In genomic region chr12:76385342-76385741, GRCm38 (mm10) we compare ENCODE assay signal across 25 mouse cellular contexts. TPM values are rescaled to one million over a fixed set of nuclear protein-coding genes. Genes with fewer than 3 reads are reported as not detected.
A peak's percentile ranks its signal among the peaks of the same experiment; 100 is the strongest.
DNase-seq lines count a peak whose midpoint lies in the region; ATAC-seq and TF ChIP-seq lines count a peak whose summit lies in the region.
"Had no signal": no experiment of that assay in that cellular context is flagged by ENCODE, and none has a peak within 500 bp of the region (broad histone marks: within the 10 kb centered on the region; RNA-seq: fewer than 3 reads in every experiment).

No protein-coding gene starts in this region.

- no peak overlapping the region for H3K9ac ChIP-seq in lung, embryonic 14.5 days
- no peak overlapping the region for H3K9ac ChIP-seq in lung, postnatal 0 days (replicated peaks; ENCODE audit: low read depth)
- H3K9ac ChIP-seq: forebrain, postnatal 0 days; heart, embryonic 13.5 days; hindbrain, embryonic 12.5 days; hindbrain, embryonic 15.5 days had no signal

- H3K27ac ChIP-seq in lung, embryonic 14.5 days (ENCODE audit: low read depth), result no peak overlapping the region
- no peak overlapping the region for H3K27ac ChIP-seq in lung, postnatal 0 days (ENCODE audit: low read length)
- H3K27ac ChIP-seq: forebrain, embryonic 10.5 days; gastrocnemius, adult 2 months; heart, adult 2 months; heart, embryonic 10.5 days; heart, embryonic 13.5 days; hindbrain, embryonic 12.5 days; hindbrain, embryonic 15.5 days had no signal

- no peaks in the 10 kb centered on the region for H3K27me3 ChIP-seq in lung, embryonic 14.5 days (ENCODE audit: insufficient read depth, low read length)
- no peaks in the 10 kb centered on the region for H3K27me3 ChIP-seq in lung, postnatal 0 days (replicated peaks; ENCODE audit: insufficient read depth, low read length)
- H3K27me3 ChIP-seq: heart, embryonic 13.5 days; hindbrain, embryonic 12.5 days; hindbrain, embryonic 15.5 days had no signal

- no peak overlapping the region for H3K4me3 ChIP-seq in lung, embryonic 14.5 days (ENCODE audit: low read depth, low read length)
- H3K4me3 ChIP-seq in lung, postnatal 0 days (ENCODE audit: low read depth, low read length), result no peak overlapping the region
- no peak overlapping the region for H3K4me3 ChIP-seq in lung, adult 2 months (replicated peaks; ENCODE audit: extremely low read depth, low read depth, low read length)
- H3K4me3 ChIP-seq: forebrain, embryonic 10.5 days; gastrocnemius, adult 2 months; heart, adult 2 months; heart, embryonic 10.5 days; heart, embryonic 13.5 days; hindbrain, embryonic 12.5 days; hindbrain, embryonic 15.5 days had no signal

- H3K4me1 ChIP-seq in lung, embryonic 14.5 days (ENCODE audit: insufficient read depth), result no peaks in the 10 kb centered on the region
- H3K4me1 ChIP-seq in lung, postnatal 0 days (ENCODE audit: insufficient read depth, low read depth, low read length), result no peaks in the 10 kb centered on the region
- H3K4me1 ChIP-seq in lung, adult 2 months (ENCODE audit: control insufficient read depth, insufficient read depth, low read length), result peaks cover 3% of the 10 kb centered on the region
- H3K4me1 ChIP-seq: forebrain, embryonic 10.5 days; hindbrain, embryonic 12.5 days; hindbrain, embryonic 15.5 days had no signal

- no peak overlapping the region for H3K4me2 ChIP-seq in lung, embryonic 14.5 days
- H3K4me2 ChIP-seq in lung, postnatal 0 days (replicated peaks; ENCODE audit: low read depth, low read length), result no peak overlapping the region
- H3K4me2 ChIP-seq: heart, embryonic 13.5 days; hindbrain, embryonic 12.5 days; hindbrain, embryonic 15.5 days had no signal

- TF ChIP-seq CTCF in lung, embryonic 14.5 days (IDR thresholded peaks at IDR 0.05; ENCODE audit: low read depth), result no peak
- 0 out of 2 replicates have a peak, but pooled peaks have one; percentile 19 for TF ChIP-seq CTCF in lung, postnatal 0 days (IDR thresholded peaks at IDR 0.05)
- no peak for TF ChIP-seq CTCF in lung, adult 2 months (IDR thresholded peaks at IDR 0.05; ENCODE audit: insufficient read depth, low read length)

- TF ChIP-seq POLR2A in lung, adult 2 months (IDR thresholded peaks at IDR 0.05; ENCODE audit: borderline replicate concordance, extremely low read depth, low read depth, low read length), result no peak

- ATAC-seq in lung, embryonic 14.5 days (ENCODE audit: insufficient read depth), result peak; percentile 56; the same call in 1 of the 2 replicates
- peak; percentile 48 for ATAC-seq in lung, postnatal 0 days
- ATAC-seq: activated CD4-positive, CD25-positive, alpha-beta regulatory T cell, adult 4 months; CD4-positive, CD25-positive, alpha-beta regulatory T cell, adult 4 months; forebrain, embryonic 14.5 days; forebrain, postnatal 0 days had no signal

- H3K36me3 ChIP-seq in lung, embryonic 14.5 days (ENCODE audit: insufficient read depth), result peaks cover 29% of the 10 kb centered on the region
- H3K36me3 ChIP-seq in lung, postnatal 0 days (ENCODE audit: insufficient read depth, low read length), result peaks cover 9% of the 10 kb centered on the region
- H3K36me3 ChIP-seq: hindbrain, embryonic 15.5 days had no signal

- peak; percentile 46 for DNase-seq in lung, embryonic 14.5 days
- DNase-seq in lung, postnatal 14 days, result no peak
- DNase-seq in lung, postnatal 0 days (ENCODE audit: low spot score), result peak; percentile 46
- DNase-seq in lung, adult 2 months, result no peak
- peak; percentile 25 for DNase-seq in lung, postnatal 25 days (ENCODE audit: low spot score)
- no peak for DNase-seq in thymus, postnatal 0 days (ENCODE audit: low spot score)
- DNase-seq: adrenal gland, adult 8-10 months; adrenal gland, postnatal 25 days; cerebellum, adult 11-12 months; cerebellum, adult 8-10 months; cerebellum, postnatal 10 days; cerebellum, postnatal 36 days; forebrain, postnatal 0 days; gastrocnemius, adult 2 months; gastrocnemius, postnatal 14 days; heart, adult 2 months had no signal

- 62% methylated on average over 8 of the region's 8 CpGs for WGBS in lung, embryonic 14.5 days
- WGBS in lung, postnatal 0 days, result 70% methylated on average over 8 of the region's 8 CpGs
- 75% methylated on average over 8 of the region's 8 CpGs for WGBS in lung, adult 2 months

- H3K9me3 ChIP-seq in lung, embryonic 14.5 days (ENCODE audit: low read depth, low read length), result no peaks in the 10 kb centered on the region
- no peaks in the 10 kb centered on the region for H3K9me3 ChIP-seq in lung, postnatal 0 days (ENCODE audit: low read length)
- H3K9me3 ChIP-seq: forebrain, embryonic 10.5 days; heart, embryonic 10.5 days; heart, embryonic 13.5 days; hindbrain, embryonic 12.5 days; hindbrain, embryonic 15.5 days had no signal

- TF ChIP-seq EP300 in lung, postnatal 0 days (IDR thresholded peaks at IDR 0.05), result no peak

RNA-seq across cellular contexts. Expression of gene Zbtb1, which starts 15.3 kb away (rescaled TPM):
- 12.6 and 13.2 TPM in 2 replicates for polyA plus RNA-seq in lung, embryonic 14.5 days (2014; fragmentation: Nextera tagmentation; extraction: Ambion mirVana)
- 5.8 and 6.9 TPM in 2 replicates for polyA plus RNA-seq in lung, postnatal 0 days (2015; fragmentation: Nextera tagmentation; extraction: Ambion mirVana)
- polyA plus RNA-seq in lung, adult 2 months (2012; rRNA removed), result 1.9 and 2.2 TPM in 2 replicates
- 13.9 and 15.5 TPM in 2 replicates for polyA plus RNA-seq in thymus, postnatal 0 days (2015; fragmentation: Nextera tagmentation; extraction: Ambion mirVana)

RNA-seq across cellular contexts. Expression of gene Zbtb25, which starts 15.9 kb away (rescaled TPM):
- 18.4 and 19.4 TPM in 2 replicates for polyA plus RNA-seq in lung, embryonic 14.5 days (2014; fragmentation: Nextera tagmentation; extraction: Ambion mirVana)
- polyA plus RNA-seq in lung, postnatal 0 days (2015; fragmentation: Nextera tagmentation; extraction: Ambion mirVana), result 7.3 and 7.5 TPM in 2 replicates
- 6.4 and 6.8 TPM in 2 replicates for polyA plus RNA-seq in lung, adult 2 months (2012; rRNA removed)
- 27.0 and 28.8 TPM in 2 replicates for polyA plus RNA-seq in thymus, postnatal 0 days (2015; fragmentation: Nextera tagmentation; extraction: Ambion mirVana)

RNA-seq across cellular contexts. Expression of gene Hspa2, which starts 18.6 kb away (rescaled TPM):
- 6.0 TPM in 2 replicates for polyA plus RNA-seq in lung, embryonic 14.5 days (2014; fragmentation: Nextera tagmentation; extraction: Ambion mirVana)
- 25.0 and 30.2 TPM in 2 replicates for polyA plus RNA-seq in lung, postnatal 0 days (2015; fragmentation: Nextera tagmentation; extraction: Ambion mirVana)
- polyA plus RNA-seq in lung, adult 2 months (2012; rRNA removed), result 16.4 and 24.0 TPM in 2 replicates
- polyA plus RNA-seq in thymus, postnatal 0 days (2015; fragmentation: Nextera tagmentation; extraction: Ambion mirVana), result 3.5 and 4.2 TPM in 2 replicates

RNA-seq across cellular contexts. Expression of gene Ppp1r36, which starts 32.0 kb away (rescaled TPM):
- polyA plus RNA-seq in lung, embryonic 14.5 days (2014; fragmentation: Nextera tagmentation; extraction: Ambion mirVana), result 2.8 and 3.2 TPM in 2 replicates
- polyA plus RNA-seq in lung, postnatal 0 days (2015; fragmentation: Nextera tagmentation; extraction: Ambion mirVana), result 11.5 and 14.0 TPM in 2 replicates
- 1.1 and 1.8 TPM in 2 replicates for polyA plus RNA-seq in lung, adult 2 months (2012; rRNA removed)
- polyA plus RNA-seq in thymus, postnatal 0 days (2015; fragmentation: Nextera tagmentation; extraction: Ambion mirVana), result 0.26 and 0.32 TPM in 2 replicates
- polyA plus RNA-seq: activated CD4-positive, CD25-positive, alpha-beta regulatory T cell, adult 4 months; C2C12; CD4-positive, CD25-positive, alpha-beta regulatory T cell, adult 4 months had no signal

Comparison
In these comparisons a context has a peak if more than half of its experiments do, and no peak if none do; other contexts are left out.
1. DNase-seq: peak in lung, embryonic 14.5 days (single experiment), lung, postnatal 0 days (single experiment) and lung, postnatal 25 days (single experiment); none in lung, postnatal 14 days (single experiment), lung, adult 2 months (single experiment) and thymus, postnatal 0 days (single experiment).